Mouse (Mus musculus): ENCODE results near the gene Gm44503. TPM values are rescaled to one million over a fixed set of nuclear protein-coding genes. Genes with fewer than 3 reads are reported as not detected.

Gene Gm44503
- total and polyA plus RNA-seq, 2 experiments, result not detected

DNA sequence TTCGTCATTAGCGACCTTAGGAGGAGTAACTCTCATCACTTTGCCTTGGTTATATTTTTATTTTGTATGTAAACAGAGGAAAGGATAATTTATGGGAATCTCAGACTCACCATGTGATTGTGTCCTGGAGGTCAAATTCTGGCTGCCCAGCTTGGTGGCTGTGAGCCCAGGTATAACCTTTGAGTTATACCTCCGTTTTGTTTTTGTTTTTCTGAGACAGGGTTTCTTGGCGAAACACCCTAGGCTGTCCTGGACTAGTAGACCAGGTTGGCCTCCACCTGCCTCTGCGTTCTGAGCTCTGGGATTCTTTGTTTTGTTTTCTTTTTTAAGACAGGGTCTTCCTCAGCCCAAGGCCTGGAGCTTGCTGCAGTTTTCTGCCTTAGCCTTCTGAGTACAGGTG, 30.1 kb downstream of the Gm44503 start:
- H3K79me2 ChIP-seq (ENCODE audit: control insufficient read depth, insufficient read depth, low read length), result peaks cover 12% of the 10 kb centered on the region; the same call in 1 of the 2 replicates
- no peaks in the 10 kb centered on the region for H3K27me3 ChIP-seq (ENCODE audit: control insufficient read depth, insufficient read depth, low read length)
- no peak overlapping the region for H3K9ac ChIP-seq (ENCODE audit: low read depth, low read length)
- 49% methylated on average over 5 of the region's 5 CpGs for whole genome bisulfite sequencing
- peak; percentile 41 for DNase-seq (ENCODE audit: extremely low read depth, low read depth, low spot score)
- no peaks in the 10 kb centered on the region for H3K36me3 ChIP-seq (ENCODE audit: control insufficient read depth, insufficient read depth, low read length)
- TF ChIP-seq CTCF (IDR thresholded peaks at IDR 0.05; ENCODE audit: low read depth, low read length) (no peak), POLR2A (IDR thresholded peaks at IDR 0.05; ENCODE audit: extremely low read depth, insufficient read depth, low read length) (no peak)
- H3K27ac ChIP-seq (replicated peaks; ENCODE audit: insufficient read depth, low read depth, low read length), result no peak overlapping the region; the same call in 1 of the 2 replicates
- no peak overlapping the region for H3K4me3 ChIP-seq (ENCODE audit: insufficient read depth, low read depth, low read length)
- peaks cover 6% of the 10 kb centered on the region for H3K4me1 ChIP-seq (ENCODE audit: control insufficient read depth, insufficient read depth, low read length)

DNA sequence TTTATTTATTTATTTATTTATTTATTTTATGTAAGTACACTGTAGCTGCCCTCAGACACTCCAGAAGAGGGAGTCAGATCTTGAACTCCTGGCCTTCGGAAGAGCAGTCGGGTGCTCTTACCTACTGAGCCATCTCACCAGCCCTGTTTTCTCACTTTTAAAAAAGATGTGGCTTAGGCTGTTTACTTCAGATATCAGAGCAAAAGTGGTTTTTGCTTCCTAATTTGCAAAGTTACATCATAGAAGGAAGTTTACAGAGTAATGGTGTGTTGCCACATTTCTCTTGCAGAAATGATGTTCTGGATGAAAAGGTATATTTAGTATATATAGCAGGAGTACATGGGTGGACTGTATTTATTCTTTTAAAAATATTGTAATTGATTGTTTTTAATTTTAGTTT, 32.8 kb downstream of the Gm44503 start:
- no peaks in the 10 kb centered on the region for H3K36me3 ChIP-seq (ENCODE audit: control insufficient read depth, insufficient read depth, low read length)
- no peak overlapping the region for H3K27ac ChIP-seq (replicated peaks; ENCODE audit: insufficient read depth, low read depth, low read length)
- peaks cover 4% of the 10 kb centered on the region for H3K4me1 ChIP-seq (ENCODE audit: control insufficient read depth, insufficient read depth, low read length)
- no peak overlapping the region for H3K4me3 ChIP-seq (ENCODE audit: insufficient read depth, low read depth, low read length)
- no peak overlapping the region for H3K9ac ChIP-seq (ENCODE audit: low read depth, low read length)
- H3K27me3 ChIP-seq (ENCODE audit: control insufficient read depth, insufficient read depth, low read length), result no peaks in the 10 kb centered on the region
- no peak for TF ChIP-seq POLR2A (IDR thresholded peaks at IDR 0.05; ENCODE audit: extremely low read depth, insufficient read depth, low read length)
- TF ChIP-seq CTCF (IDR thresholded peaks at IDR 0.05; ENCODE audit: low read depth, low read length), result no peak
- DNase-seq (ENCODE audit: extremely low read depth, low read depth, low spot score), result no peak
- 94% methylated on average over 2 of the region's 2 CpGs for WGBS
- peaks cover 9% of the 10 kb centered on the region; the same call in 1 of the 2 replicates for H3K79me2 ChIP-seq (ENCODE audit: control insufficient read depth, insufficient read depth, low read length)

DNA sequence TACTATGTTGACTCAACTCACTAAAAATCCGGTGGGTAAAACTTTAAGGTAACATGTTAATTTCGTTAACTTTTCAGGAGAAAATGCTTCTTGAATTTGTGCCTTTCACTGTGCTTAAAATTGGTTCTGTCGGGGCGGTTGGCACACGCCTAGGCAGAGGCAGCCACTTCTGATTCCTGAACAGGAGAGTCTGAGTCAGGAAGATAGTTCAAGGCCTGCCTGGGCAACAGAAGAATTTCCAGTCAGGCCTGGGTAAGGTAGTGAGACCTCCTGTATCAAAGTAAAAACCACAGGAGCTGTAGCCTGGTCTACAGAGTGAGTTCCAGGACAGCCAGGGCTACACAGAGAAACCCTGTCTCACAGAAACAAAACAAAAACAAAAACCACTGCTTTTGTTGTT, 33.9 kb downstream of the Gm44503 start:
- WGBS, result 92% methylated on average over 5 of the region's 5 CpGs
- Histone ChIP-seq H3K9ac (ENCODE audit: low read depth, low read length) (no peak overlapping the region), H3K4me3 (ENCODE audit: insufficient read depth, low read depth, low read length) (no peak overlapping the region), H3K27ac (replicated peaks; ENCODE audit: insufficient read depth, low read depth, low read length) (no peak overlapping the region), H3K36me3 (ENCODE audit: control insufficient read depth, insufficient read depth, low read length) (no peaks in the 10 kb centered on the region), H3K4me1 (ENCODE audit: control insufficient read depth, insufficient read depth, low read length) (peaks cover 3% of the 10 kb centered on the region), H3K27me3 (ENCODE audit: control insufficient read depth, insufficient read depth, low read length) (no peaks in the 10 kb centered on the region), H3K79me2 (ENCODE audit: control insufficient read depth, insufficient read depth, low read length) (peaks cover 5% of the 10 kb centered on the region; the same call in 1 of the 2 replicates)
- no peak for DNase-seq (ENCODE audit: extremely low read depth, low read depth, low spot score)
- TF ChIP-seq CTCF (IDR thresholded peaks at IDR 0.05; ENCODE audit: low read depth, low read length), result no peak
- TF ChIP-seq POLR2A (IDR thresholded peaks at IDR 0.05; ENCODE audit: extremely low read depth, insufficient read depth, low read length), result no peak

- TF ChIP-seq CTCF (IDR thresholded peaks at IDR 0.05; ENCODE audit: low read depth, low read length), result no peak
- TF ChIP-seq POLR2A (IDR thresholded peaks at IDR 0.05; ENCODE audit: extremely low read depth, insufficient read depth, low read length), result no peak
- H3K4me3 ChIP-seq (ENCODE audit: insufficient read depth, low read depth, low read length), result no peak overlapping the region
- H3K36me3 ChIP-seq (ENCODE audit: control insufficient read depth, insufficient read depth, low read length), result peaks cover 11% of the 10 kb centered on the region
- H3K27ac ChIP-seq (replicated peaks; ENCODE audit: insufficient read depth, low read depth, low read length), result no peak overlapping the region
- no peaks in the 10 kb centered on the region for H3K27me3 ChIP-seq (ENCODE audit: control insufficient read depth, insufficient read depth, low read length)
- H3K9ac ChIP-seq (ENCODE audit: low read depth, low read length), result no peak overlapping the region
- H3K4me1 ChIP-seq (ENCODE audit: control insufficient read depth, insufficient read depth, low read length), result no peaks in the 10 kb centered on the region
- no peak for DNase-seq (ENCODE audit: extremely low read depth, low read depth, low spot score)
- peaks cover 3% of the 10 kb centered on the region; the same call in 1 of the 2 replicates for H3K79me2 ChIP-seq (ENCODE audit: control insufficient read depth, insufficient read depth, low read length)
Measured at GRCm38 (mm10) chr9:72996167-72996566, 37.5 kb downstream of the Gm44503 start.

GRCm38 (mm10) chr9:72996806-72997205, 38.2 kb downstream of the Gm44503 start:
- H3K4me3 ChIP-seq (ENCODE audit: insufficient read depth, low read depth, low read length), result no peak overlapping the region
- WGBS, result 87% methylated on average over 7 of the region's 7 CpGs
- no peak for DNase-seq (ENCODE audit: extremely low read depth, low read depth, low spot score)
- TF ChIP-seq CTCF (IDR thresholded peaks at IDR 0.05; ENCODE audit: low read depth, low read length), result no peak
- no peak for TF ChIP-seq POLR2A (IDR thresholded peaks at IDR 0.05; ENCODE audit: extremely low read depth, insufficient read depth, low read length)
- H3K36me3 ChIP-seq (ENCODE audit: control insufficient read depth, insufficient read depth, low read length), result peaks cover 16% of the 10 kb centered on the region
- no peaks in the 10 kb centered on the region for H3K4me1 ChIP-seq (ENCODE audit: control insufficient read depth, insufficient read depth, low read length)
- no peak overlapping the region for H3K9ac ChIP-seq (ENCODE audit: low read depth, low read length)
- no peak overlapping the region for H3K27ac ChIP-seq (replicated peaks; ENCODE audit: insufficient read depth, low read depth, low read length)
- H3K79me2 ChIP-seq (ENCODE audit: control insufficient read depth, insufficient read depth, low read length), result peaks cover 3% of the 10 kb centered on the region; the same call in 1 of the 2 replicates
- no peaks in the 10 kb centered on the region for H3K27me3 ChIP-seq (ENCODE audit: control insufficient read depth, insufficient read depth, low read length)

DNA sequence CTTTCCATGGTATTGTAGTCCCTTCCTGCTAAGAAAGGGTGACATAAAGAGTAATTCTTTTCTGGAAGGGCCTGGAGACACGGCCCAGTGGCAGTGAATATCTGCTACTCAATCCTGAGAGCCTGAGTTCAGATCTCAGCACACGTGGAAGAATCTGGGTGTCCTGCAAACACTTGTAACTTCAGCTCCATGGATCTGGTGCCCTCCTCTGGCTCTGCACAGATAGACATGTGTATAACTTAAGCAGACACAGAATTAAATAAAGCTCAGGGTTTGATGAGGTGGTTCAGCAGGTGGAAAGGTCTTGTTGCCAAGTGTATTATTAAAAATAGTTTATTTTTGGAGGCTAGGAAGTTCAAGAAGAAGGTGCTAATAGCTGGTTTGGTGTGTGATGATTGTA, 41.8 kb downstream of the Gm44503 start:
- DNase-seq (ENCODE audit: extremely low read depth, low read depth, low spot score), result no peak
- H3K36me3 ChIP-seq (ENCODE audit: control insufficient read depth, insufficient read depth, low read length), result peaks cover 30% of the 10 kb centered on the region
- peaks cover 4% of the 10 kb centered on the region; the same call in 1 of the 2 replicates for H3K4me1 ChIP-seq (ENCODE audit: control insufficient read depth, insufficient read depth, low read length)
- WGBS, result 88% methylated on average over 2 of the region's 2 CpGs
- TF ChIP-seq POLR2A (IDR thresholded peaks at IDR 0.05; ENCODE audit: extremely low read depth, insufficient read depth, low read length) (no peak), CTCF (IDR thresholded peaks at IDR 0.05; ENCODE audit: low read depth, low read length) (no peak)
- H3K27ac ChIP-seq (replicated peaks; ENCODE audit: insufficient read depth, low read depth, low read length), result no peak overlapping the region
- no peaks in the 10 kb centered on the region for H3K27me3 ChIP-seq (ENCODE audit: control insufficient read depth, insufficient read depth, low read length)
- 0 out of 2 replicates have a peak, but pooled peaks cover 3% of the 10 kb centered on the region for H3K79me2 ChIP-seq (ENCODE audit: control insufficient read depth, insufficient read depth, low read length)
- no peak overlapping the region for H3K4me3 ChIP-seq (ENCODE audit: insufficient read depth, low read depth, low read length)
- H3K9ac ChIP-seq (ENCODE audit: low read depth, low read length), result no peak overlapping the region
